Mouse (Mus musculus): ENCODE results near the gene Ikzf5.
A peak's percentile ranks its signal among the peaks of the same experiment; 100 is the strongest.
"Not testable (repeated sequence)": the region's sequence is repeated elsewhere in the genome, so short reads cannot be mapped to it uniquely, and the experiment has no call there.

Ikzf5 gene

DNA sequence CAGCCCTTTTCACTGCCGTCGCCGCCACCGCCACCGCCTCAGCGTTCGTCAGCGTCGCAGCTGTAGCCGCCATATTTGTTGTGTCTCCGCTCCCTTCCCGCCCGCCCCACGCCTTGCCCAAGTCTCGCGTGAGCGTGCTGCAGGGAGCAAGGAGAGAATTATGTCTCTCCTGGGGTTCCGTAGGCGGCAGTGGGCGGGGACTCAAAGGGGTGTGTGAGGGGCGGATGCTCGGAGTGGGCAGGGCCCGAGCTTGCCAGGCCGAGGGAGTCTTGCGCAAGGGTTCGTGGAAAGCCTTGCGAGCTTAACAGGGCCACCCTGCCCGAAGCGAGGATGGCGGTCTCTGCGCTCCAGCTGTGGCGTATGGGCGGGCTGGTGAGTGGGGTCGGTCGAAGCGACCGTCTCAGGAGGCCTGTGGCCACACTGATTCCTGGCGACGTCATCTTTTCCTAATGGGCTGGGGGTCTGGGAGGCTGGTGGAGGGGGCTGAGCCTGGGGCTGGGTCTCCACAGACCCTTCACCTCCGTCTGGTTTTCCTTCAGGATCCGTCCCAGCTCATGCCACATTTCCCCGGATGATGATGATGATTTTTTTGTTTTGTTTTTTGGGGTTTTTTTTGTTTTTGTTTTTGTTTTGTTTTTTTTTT is at the start of gene Ikzf5, which contains the start of gene Acadsb:
Gene Ikzf5 (minus strand): TSS at position 106 of the 643 bp plus-strand sequence.
Gene Acadsb (plus strand): TSS at position 186 of the 643 bp plus-strand sequence.
- peak; percentile 99 for DNase-seq

DNA sequence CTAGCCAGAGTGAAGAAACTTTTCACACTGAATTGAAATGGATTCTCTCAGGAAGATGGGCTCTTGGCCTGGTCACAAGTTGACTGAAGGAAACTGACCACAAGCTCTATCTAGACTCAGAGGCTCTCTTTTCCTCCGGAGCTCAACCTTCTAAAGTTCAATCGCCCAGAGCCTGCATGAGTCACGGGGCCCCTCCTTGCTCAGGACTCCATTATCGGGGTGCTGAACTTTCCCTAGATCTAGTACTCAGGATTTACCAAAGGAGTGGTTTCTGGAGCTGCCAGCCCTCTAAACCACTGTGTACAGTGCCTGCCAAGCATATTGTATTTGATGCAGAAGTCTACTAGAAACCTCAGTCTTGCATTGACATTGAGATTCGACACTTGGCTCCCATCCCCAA is 46.4 kb upstream of the Ikzf5 start:
- no peak for DNase-seq

DNA sequence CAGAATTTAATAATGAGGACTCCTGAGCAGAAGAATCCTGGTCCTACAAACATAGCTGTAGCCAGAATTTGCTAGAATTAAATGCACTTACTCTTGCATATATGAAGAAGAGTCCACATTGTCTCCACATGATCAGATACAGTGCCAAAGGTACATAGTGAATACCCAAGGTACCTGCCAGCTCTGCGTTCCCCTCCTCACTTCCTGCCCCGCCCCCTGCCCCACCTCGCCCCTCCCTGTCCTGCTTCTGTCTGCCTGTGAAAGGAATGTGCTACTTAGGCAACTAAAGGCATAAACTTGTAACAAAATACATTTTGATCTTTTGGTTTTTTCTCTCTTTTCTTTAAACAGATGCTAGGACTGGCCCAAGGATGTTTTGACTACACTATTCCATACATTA is 26.7 kb upstream of the Ikzf5 start:
- no peak for DNase-seq

DNA sequence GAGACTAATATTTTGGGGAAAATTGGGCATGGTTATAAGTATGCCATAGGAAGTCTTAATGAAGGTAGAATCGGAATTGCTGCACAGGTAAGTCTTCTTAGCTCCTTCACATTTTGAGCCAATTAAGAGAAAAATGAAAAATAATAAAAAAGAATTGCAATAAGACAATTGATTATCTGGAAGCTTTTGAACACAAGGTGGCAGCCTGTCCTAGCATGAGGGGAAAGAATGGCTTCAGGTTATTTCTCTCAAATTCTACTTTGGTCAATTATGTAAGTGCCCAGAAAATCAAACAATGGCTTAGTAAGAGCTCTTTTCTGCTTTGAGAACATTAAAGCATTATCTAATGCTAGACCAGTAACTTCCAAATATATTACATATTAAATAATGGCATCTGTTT is 24.0 kb upstream of the Ikzf5 start:
- DNase-seq = no peak

DNA sequence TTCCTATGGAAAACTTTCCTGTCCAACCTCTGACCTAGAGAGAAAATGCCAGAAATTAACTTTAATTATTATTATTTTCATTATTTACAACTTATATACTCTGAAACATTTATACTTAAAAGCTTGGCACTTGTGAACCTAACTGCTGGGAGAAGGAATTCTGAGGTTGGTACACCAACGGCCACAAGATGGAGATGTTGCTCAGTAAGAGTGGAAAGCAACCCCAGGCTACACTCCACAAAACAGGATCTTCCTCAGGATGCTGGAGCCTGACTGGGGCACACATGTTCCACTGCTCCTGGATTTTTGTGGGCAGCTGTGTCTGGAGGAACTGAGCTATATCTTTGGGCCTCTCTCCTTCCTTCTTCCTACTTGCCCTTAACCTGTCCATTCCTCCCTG is 21.9 kb upstream of the Ikzf5 start:
- DNase-seq = no peak

DNA sequence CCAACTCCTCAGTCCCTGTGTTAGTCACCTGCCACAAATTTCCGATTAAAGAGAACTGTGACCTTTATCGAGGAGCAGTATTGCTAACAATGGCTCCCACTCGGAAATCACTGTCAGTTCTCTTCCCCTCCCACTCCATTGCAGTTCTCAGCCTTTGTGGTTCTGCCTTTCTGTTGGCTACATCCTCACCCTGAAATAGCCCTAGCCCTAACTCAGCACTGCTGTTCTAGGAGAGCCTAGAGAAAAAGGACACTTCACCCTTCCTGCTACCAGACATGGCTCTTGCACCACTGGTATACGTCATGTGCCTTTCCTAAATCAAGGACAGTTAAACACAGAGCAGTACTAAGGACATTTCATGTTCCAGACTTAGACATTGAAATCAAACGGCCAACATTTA is 17.0 kb upstream of the Ikzf5 start:
- no peak for DNase-seq

DNA sequence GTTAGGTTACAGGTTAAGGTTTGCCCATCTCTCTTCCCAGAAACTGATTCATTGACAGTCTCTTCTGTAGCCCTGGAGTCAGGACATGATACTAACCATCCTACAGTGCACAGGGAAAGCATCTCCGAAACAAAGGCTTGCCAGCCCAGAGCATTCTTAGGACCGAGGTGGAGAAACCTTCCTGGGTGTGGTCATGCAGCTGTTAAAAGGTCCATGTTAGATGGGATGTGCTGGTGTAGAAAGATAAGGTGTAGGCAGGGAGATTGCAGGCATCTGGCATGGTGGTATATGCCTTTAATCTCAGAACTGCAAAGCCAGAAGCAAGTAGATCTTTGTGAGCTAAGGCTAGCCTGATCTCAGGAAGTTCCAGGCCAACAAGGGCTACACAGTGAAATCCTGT is 14.6 kb upstream of the Ikzf5 start:
- no peak for DNase-seq

DNA sequence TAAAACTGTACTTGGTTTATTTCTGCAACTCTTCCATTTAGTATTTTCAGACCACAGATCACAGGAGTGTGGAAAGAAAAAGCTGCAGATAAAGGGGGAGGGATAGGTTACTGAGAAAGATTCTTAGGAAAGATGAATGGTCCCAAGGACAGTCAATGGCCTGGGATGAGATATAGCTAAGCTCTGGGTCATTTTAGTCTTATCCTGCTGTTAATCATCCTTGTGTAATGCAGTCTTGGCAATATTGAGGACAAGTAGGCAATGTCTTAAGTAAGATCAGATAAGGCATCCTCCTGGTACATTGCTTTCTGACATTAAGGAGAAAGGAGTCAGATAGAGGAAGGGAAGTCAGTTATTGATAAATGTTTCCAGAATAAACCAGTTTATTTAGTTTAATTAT is 7.3 kb upstream of the Ikzf5 start:
- no peak for DNase-seq

DNA sequence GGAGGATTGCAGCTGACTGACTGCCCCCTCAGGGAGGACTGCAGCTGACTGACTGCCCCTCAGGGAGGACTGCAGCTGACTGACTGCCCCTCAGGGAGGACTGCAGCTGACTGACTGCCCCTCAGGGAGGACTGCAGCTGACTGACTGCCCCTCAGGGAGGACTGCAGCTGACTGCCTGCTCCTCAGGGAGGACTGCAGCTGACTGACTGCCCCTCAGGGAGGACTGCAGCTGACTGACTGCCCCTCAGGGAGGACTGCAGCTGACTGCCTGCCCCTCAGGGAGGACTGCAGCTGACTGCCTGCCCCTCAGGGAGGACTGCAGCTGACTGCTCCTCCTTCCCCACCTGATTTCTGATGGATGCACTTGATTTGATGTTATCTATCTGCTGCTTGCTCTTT is 6.4 kb upstream of the Ikzf5 start:
- DNase-seq = not testable (repeated sequence)

DNA sequence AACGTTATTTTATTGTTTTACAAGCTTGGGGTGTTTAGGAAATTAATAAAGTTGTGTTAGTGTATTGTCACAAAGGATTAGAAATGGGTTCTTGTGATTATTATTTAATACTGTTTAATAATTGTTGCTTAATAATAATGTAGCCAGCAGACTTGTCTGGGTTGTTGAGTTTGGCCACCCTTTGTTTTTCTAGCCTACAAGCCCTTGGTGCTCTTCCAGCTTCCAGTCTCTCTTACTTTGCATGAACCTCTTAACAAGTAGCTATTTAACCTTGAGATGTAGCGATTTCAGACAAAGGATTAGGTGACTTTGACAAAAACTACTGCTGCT is 1.6 kb upstream of the Ikzf5 start:
- DNase-seq = no peak

DNA sequence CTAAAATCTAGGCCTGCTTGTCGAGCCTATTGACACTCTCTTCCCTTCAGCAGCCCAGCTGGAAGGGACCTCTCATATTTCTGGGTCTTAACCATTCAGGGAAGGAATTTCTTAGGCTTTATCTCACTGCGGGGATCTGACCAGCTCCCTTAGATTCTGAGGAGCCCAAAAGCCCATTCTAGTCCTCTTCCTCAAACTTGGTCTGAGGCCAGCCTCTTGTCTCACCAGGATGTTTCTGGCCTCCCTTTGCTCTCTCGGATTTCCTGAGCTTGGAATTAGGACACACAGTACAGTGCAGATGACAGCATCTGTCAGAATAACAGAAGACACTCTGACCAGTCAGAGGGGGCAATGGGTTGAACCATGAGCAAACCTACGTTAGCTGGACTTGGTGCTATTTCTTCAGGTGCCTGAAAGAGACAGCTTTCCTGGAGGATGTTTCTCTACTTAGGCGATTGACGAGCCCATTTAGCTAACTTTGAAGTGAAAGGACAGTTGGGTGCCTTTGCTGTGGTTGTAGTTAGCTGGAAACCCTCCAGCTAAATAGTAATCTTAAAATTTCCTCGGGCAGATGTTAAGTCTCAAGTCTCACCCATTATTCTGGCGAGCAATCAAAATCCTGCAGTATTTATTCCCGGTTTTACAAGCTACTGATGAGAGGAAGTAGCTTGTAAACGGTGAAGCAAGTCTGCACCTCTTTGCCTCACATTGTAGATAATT is 1.1 kb upstream of the Ikzf5 start:
- DNase-seq = peak; percentile 11

DNA sequence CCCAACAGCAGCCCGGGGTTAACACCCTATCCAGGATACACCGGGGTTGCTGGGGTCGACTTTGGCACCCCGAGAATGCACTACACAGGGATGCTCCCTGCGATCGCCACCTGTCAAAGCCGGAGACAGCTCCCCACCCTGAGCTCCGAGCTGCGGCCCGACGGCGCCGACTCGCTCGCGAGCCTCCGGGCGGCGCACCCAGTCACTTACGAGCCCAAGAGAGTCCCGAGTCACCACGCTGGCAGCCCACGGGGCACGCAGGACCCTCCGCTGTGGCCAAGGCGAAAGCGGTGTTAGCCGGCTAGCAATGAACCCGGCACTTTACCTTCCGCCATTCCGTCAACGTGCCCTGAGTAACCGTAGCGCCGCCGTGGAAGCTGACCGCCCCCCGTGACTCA is 334 bp downstream of the Ikzf5 start:
- no peak for DNase-seq

DNA sequence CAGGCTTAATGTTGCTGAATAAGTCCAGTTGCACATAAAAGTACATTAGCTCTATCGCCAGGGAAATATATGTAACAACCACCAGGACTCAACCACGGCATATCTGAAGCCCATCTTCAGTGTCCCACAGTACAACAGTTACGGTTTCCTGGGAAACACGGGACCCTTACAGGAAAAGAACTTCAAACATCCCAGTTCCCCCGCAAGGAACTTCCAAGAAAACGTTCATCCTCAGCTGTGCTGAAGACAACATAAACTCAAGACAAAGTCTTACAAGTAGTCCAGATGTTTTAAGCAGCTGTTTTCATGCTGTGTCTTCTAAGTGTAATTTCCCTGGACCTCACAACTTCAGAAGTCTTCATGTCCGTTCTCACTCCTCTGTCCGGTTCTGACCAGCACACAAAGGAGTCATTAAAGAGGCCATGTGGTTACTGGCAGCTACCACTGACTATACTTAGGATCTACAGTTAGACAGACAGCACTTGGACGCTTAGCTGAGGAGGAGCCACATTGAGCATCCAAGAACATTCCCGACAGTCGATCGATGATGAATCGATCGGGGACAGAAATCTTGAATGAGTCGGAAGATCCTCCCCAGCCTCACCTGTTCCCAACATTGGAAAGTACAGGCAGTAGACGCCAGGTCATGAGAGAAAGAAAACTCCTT is 867 bp downstream of the Ikzf5 start:
- peak; percentile 19 for DNase-seq

DNA sequence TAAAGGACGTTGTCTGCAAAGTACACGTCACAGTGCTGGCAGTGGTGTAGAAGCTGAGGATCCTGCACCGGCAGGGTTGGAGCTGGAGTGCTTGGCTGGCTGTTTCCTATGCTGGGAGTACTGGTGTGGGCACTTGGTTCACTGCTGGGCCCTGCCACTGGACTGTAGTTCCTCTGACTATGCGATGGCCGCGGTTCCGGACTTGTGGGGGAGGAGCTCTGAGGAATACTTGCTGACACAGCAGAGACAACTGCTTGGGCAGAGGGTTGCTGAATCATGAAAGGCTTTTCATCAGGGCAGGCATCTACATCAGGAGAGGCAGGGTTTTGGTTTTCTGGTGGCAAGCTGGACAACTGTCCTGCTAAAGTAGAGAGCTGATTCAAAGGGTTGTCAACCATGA is 18.6 kb downstream of the Ikzf5 start:
- DNase-seq = not testable (repeated sequence)

DNA sequence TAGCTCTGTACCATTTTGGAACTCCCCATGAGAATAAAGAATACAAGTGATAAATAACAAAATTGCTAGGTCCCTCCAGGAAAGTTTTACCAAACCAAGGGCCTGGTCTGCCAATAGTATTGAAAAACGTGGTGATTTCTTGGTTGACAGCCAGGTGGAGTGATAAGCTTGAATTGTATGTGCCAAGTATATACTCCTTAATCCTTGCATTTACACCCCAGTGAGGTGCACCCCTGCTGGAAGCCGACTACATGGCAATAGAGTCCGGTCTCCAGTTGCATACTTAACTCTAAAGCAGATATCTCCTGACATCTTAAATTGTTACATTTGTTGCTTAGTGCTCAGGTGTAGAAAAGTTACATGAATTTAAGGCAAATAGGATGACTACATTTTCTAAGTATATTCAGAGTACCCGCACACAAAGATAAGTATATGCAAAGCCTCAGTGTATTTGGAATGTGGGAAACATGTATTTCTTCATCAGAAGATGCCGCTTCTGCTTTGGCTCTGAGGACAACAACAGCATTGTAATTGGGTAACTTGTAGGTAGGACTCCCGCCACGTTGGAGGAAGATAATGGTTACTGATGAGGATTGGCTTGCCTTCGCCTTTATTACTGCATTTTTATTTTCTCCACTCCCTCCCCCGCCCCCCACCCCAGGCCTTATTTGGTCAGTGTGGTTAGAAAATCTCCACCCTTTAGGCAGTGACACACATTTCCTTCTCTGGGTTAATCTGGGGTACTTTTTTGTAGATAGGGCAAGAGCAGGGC is 38.3 kb downstream of the Ikzf5 start:
- no peak for DNase-seq

DNA sequence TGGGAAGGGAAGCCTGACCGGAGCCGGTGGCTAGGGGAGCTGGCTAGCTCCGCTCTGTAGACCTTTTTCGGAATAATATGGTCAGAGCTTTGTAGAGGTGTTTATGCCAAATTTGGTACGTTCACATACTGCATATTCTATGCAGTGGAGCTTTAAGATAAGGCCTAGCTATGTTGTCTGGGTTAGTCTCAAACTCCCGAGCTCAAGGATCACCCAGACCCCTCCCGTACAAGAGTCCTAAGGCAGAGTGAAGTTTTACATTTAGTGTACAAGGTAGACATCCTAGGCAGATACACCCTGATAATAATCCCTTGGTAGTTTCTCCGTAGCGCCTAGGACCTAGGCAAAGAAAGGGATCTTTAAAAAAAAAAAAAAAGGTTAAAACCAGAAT is 38.9 kb downstream of the Ikzf5 start:
- no peak for DNase-seq

DNA sequence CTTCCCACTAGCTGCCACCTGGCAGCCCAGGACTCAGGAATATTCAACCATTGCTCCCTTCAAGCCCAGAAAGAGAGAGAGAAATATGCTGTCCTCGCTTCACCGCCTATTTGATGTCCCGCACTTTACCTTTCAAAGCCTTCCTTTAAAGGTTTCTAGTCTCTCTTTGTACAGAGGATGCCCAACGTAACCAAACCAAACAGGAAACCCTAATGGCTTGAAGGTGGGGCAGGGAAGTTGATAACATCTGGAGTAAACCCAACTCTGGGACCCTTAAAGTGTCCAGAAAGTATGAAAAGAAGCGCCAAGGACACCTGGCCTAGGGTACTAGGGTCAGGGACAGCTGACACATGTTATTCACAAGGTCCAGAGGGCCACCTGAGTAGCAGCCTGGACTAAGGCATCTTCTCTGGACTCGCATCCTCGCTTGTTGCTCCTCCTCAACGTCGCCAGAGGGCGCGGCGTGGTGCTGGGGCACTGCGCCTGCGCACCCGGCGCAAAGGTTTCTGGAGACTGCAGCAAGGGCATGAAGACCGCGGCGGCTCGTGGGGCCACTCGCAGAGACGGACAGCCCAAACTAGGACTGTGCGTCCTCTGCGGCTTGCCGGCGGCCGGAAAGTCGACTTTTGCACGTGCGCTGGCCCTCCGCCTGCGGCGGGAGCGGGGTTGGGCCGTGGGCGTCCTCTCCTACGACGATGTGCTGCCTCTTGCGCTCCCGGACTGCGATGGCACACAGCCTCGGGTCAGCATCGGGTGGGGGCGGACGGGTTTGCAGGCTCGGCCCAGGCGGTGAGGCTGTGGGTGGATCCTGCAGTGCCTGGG is 39.5 kb downstream of the Ikzf5 start, which contains the start of gene Pstk:
Gene Pstk (plus strand): TSS at position 494 of the 822 bp plus-strand sequence.
- DNase-seq = peak; percentile 91

DNA sequence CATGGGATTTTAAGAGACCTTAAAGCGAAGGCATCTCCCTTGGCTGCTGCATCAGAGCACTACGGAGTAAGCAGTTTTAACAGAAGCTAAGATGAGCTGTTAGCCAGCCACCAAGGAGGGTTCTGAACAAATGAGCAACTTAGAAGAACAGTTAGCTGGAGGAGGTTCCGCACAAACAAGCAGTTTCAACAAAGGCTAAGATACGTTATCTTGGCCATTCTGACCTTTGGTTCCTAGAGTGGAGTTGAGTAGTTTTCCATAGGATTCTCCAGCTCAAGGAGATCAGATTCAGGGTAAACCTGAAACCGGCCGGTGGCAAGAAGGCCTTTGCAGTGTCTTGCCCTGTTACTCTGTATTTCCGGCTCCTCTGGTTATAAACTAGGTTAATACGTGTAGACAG is 46.2 kb downstream of the Ikzf5 start:
- DNase-seq = no peak

DNA sequence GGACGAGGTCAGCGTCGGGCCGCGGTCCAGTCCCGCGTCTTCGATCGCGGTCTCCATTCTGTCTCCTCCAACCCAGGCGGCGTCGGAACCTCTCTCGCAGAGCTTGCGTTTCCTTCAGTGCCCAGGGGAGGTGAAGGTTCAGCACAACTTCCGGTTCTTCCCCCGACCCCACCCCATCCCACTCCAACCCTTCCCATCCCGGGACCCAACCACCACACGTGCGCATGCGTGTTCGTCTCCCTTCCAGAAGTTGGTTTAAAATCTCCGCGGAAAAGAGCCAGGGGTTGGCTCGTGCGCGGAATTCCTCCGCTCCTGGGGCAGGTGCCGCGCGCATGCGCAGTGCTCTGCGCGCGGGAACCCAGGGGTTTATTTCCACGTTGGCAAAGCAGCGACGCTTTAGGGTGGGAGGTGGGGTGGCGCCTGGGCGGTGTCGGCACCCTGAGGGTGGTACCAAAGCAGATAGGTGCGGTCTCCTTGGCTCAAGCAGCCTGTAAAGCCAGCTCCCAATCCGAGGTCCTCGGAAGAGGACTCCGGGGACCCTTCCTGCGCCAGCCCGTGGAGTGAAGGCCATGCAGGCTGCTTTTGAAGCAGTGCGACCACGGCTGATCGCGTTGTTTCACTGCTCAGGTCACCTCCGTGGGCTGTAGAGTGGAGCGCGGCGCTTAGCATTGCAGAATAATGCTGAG is 47.6 kb downstream of the Ikzf5 start, which contains the start of gene 2310057M21Rik:
Gene 2310057M21Rik (minus strand): TSS at position 145 of the 686 bp plus-strand sequence.
- DNase-seq = peak; percentile 95

DNA sequence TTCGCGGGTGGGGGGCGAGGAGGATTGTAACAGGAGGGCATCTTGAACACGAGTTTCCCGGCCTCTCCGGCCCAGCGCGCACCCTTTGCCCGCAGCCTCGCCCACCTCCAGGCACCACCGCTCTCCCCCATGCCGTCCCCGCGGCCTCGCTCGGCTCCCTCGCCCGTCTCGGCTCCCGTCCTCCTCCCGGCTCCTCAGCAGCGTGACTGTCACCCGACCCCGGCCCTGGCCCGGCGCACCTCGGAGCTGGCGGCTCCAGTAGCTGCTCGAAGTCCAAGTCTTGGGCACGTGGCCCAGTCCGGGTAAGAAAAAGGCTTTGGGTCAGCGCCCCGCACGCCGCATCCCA is 48.1 kb downstream of the Ikzf5 start:
- DNase-seq = no peak

DNA sequence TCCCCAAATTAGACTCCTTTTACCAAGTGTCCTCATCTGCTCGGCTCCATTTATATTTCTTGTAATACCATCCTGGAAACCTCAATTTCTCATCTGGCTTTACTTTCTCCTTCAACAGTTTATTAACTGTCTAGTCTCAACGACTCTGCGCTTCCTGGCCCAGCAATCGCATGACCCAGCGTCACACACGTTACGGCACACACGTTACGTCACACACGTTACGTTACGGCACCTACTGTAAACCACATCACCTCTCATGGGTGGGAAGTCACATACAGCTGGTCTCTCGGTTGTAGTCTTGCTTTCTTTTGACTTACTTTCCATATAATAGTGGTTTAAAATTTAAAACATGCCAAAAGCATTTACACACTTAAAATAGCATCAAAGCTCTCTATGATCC is 54.2 kb downstream of the Ikzf5 start:
- DNase-seq = no peak
